Mouse (Mus musculus) spleen, adult 2 months (tissue): ENCODE results near the gene Baz1a.

Experiments
- CTCF ChIP-seq: fragments of 200-500 bp; IDR thresholded peaks from 2 replicates; pipeline ENCODE4 v1.5.1; 2011; ENCODE audit warnings: mild to moderate bottlenecking, inconsistent platforms; ENCODE audit not compliant: insufficient read depth, insufficient read length, insufficient replicate concordance; ENCODE audit errors: extremely low read depth
- POLR2A ChIP-seq: fragments of 200-500 bp; IDR thresholded peaks from 2 replicates; pipeline ENCODE4 v1.6.1; 2011; ENCODE audit warnings: low read depth, low read length, inconsistent platforms

DNA sequence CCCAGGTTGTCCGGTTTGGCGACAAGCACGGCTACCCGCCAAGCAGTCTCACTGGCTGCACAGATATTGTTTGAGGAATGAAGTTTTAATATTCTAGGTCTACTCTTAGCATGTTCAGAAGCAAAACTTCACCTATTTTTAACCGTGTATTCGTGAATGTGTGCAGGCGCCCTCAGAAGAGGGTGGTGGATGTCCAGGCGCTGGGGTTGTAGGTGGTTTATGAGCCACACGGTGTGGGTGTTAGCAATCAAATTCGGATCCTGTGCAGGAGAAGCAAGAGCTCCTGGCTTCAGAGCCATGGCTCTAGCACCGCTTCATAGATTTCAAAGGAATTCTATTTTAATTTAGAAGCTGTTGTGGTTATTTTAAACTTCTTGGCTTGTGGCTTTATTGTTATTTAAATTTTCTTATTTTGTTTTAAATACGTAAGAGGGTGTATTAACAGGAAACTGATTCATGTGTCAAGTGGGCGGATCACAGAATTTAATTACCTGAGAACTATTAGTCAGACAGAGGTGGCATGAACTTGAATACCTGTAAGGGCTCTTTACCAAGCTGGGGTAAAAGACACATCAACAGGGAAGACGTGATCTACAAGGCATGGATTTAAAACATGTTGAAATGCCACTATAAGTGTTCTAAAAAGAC lies 6.7 kb downstream of the Baz1a start:
- TF ChIP-seq POLR2A (no peak), CTCF (no peak)
